Mouse (Mus musculus) spleen, postnatal 4 days (tissue): ENCODE measurements around the gene Arf4.
A peak's percentile ranks its signal among the peaks of the same experiment; 100 is the strongest.

Experiments used
- DNase-seq, 2 experiments: peaks; one replicate each; pipeline ENCODE4 v3.0.0; 2022; ENCODE audit warnings: low spot score in 2 of 2

Arf4 gene

GRCm38 (mm10) chr14:26637851-26638707 is at the start of gene Arf4:
TSS of gene Arf4 (plus strand) at chr14:26638074.
- peak; percentile 97 to 98 for DNase-seq

GRCm38 (mm10) chr14:26591353-26591752 is 46.5 kb upstream of the Arf4 start:
- no peak for DNase-seq

GRCm38 (mm10) chr14:26593281-26593895 is 44.5 kb upstream of the Arf4 start:
- no peak for DNase-seq

- no peak for DNase-seq
These were observed 42.7 kb upstream of the Arf4 start for GRCm38 (mm10) chr14:26595167-26595566.

- DNase-seq = no peak
These were observed 42.0 kb upstream of the Arf4 start for GRCm38 (mm10) chr14:26595695-26596365.

GRCm38 (mm10) chr14:26605354-26605753 is 32.5 kb upstream of the Arf4 start:
- DNase-seq = no peak

GRCm38 (mm10) chr14:26609674-26610073 is 28.2 kb upstream of the Arf4 start:
- DNase-seq = no peak

- DNase-seq = no peak
These were observed 27.2 kb upstream of the Arf4 start for GRCm38 (mm10) chr14:26610689-26611088.

- no peak for DNase-seq
These were observed 12.6 kb upstream of the Arf4 start for GRCm38 (mm10) chr14:26625301-26625700.

GRCm38 (mm10) chr14:26626605-26627140 is 11.2 kb upstream of the Arf4 start:
- no peak for DNase-seq

GRCm38 (mm10) chr14:26637025-26637850 is 636 bp upstream of the Arf4 start:
- DNase-seq = no peak

- peak; percentile 54 to 79 for DNase-seq
These were observed 822 bp downstream of the Arf4 start for GRCm38 (mm10) chr14:26638708-26639084.

GRCm38 (mm10) chr14:26639251-26639650 is 1.4 kb downstream of the Arf4 start:
- DNase-seq = no peak

- no peak for DNase-seq
These were observed 2.1 kb downstream of the Arf4 start for GRCm38 (mm10) chr14:26639961-26640360.

GRCm38 (mm10) chr14:26643006-26643624 is 5.2 kb downstream of the Arf4 start:
- DNase-seq = no peak

- DNase-seq = no peak
These were observed 8.2 kb downstream of the Arf4 start for GRCm38 (mm10) chr14:26645989-26646650.

- no peak for DNase-seq
These were observed 9.9 kb downstream of the Arf4 start for GRCm38 (mm10) chr14:26647811-26648210.

- no peak for DNase-seq
These were observed 14.0 kb downstream of the Arf4 start for GRCm38 (mm10) chr14:26651901-26652300.

- no peak for DNase-seq
These were observed 20.3 kb downstream of the Arf4 start for GRCm38 (mm10) chr14:26658178-26658577.

- no peak for DNase-seq
These were observed 22.4 kb downstream of the Arf4 start for GRCm38 (mm10) chr14:26660233-26660632.
